Mouse (Mus musculus): ENCODE results near the gene Pnck. TPM values are rescaled to one million over a fixed set of nuclear protein-coding genes. Genes with fewer than 3 reads are reported as not detected.

Pnck gene
- total RNA-seq, 1 experiment from 2014 or later = not detected

DNA sequence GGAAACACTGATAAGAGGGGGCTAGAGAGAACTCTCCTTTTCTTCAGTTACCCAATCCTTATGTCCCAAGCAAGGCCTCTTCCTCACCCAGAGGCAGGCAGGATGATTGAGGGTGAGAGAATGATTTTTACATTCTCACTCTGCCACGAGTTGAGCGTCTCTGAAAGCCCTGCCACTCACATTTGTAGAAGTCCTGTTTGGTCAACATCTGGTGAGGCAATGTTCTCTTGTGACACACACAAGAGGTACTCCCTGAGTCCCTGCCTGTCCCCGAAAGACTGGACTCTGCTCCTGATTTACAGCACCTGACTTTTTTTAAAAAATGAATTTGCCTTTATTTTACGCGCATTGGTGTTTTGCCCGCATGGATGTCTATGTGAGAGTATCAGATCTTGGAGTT, 6.5 kb downstream of the Pnck start:
- no peak for ATAC-seq (replicated peaks; ENCODE audit: insufficient number of reproducible peaks, low FRiP score, low TSS enrichment, poor library complexity, severe bottlenecking)

DNA sequence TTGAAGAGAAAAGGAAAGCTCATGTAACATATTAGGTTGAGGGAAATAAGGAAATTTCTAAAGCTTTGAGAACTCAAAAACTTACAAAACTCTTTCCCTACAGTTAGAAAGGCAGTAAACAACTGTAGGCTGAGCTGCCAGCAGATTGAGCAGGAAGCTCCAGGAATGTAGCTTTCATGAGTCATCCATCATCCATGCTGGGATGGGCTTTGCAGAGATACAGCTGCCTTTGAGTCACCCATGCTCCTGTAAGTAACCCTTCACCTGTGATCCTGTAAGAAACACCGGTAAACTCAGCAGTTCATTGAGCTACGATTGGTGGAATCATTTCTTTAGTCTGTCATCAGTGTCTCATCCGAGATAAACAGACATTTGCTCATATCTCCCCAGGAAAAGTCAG, 9.0 kb downstream of the Pnck start:
- no peak for ATAC-seq (replicated peaks; ENCODE audit: insufficient number of reproducible peaks, low FRiP score, low TSS enrichment, poor library complexity, severe bottlenecking)

DNA sequence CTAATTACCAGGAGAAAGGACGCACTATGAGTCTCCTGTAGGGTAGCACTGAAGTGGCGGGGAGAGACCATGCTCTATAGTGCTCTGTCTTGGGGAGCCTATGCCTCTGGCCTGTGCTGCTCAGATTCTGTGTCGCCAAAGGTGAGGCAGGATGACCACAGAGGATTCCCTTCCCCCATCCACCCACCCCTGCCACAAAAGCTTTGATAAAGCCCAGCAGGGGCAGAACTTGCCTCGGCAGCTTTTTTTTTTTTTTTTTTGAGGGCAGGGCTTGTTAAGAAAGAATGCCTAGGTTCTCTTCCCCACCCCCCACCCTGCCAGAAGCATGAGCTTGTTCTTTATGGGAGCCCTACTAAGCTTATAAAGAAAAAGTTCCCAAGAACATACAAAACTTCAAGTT, 14.8 kb downstream of the Pnck start:
- ATAC-seq (replicated peaks; ENCODE audit: insufficient number of reproducible peaks, low FRiP score, low TSS enrichment, poor library complexity, severe bottlenecking) = no peak

DNA sequence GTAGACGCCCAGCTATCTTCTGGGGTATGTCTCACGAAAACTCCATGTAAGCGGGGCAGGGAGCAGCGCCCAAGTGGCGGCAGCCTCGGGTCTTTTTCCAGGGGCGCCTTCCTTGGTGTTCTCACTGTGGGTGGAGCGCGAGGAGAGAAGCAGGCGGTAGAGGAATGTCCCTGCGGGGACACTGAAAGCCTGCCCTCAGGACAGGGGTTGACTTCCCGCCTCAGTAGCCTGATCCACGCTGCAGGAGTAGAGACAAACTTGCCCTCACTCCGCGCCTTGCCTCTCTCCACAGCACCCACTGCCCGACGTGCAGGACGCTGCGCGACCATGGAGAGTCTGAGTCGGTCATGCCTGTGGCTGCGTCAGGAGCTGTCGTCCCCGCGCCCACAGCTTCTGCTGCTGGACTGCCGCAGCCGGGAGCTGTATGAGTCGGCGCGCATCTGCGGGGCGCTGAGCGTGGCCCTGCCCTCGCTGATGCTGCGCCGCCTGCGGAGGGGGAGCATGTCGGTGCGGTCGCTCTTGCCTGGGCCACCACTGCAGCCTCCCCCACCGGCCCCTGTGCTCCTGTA, 19.9 kb downstream of the Pnck start:
- no peak for ATAC-seq (replicated peaks; ENCODE audit: insufficient number of reproducible peaks, low FRiP score, low TSS enrichment, poor library complexity, severe bottlenecking)

DNA sequence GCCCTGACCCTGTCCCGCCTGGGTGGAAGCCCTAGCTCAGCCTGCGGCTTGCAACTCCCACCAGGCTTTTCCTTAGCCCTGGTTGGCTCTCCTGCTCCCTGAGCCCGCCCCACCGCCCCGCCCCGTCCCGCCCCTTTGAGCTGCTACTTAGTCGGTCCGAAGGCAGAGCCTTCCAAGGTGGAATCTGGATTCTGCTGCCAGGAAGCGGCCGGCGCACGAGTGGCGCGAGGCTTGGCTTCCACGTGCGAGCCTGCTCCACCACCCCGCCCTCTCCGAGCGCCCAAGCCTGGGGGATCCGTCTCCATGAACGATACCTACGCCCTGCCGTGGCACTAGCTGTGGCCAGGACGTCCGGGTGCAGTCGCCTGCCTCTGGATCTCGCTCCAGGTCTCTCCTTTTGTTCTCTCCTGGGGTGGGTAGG, 20.7 kb downstream of the Pnck start, which contains the start of gene Dusp9:
TSS of gene Dusp9 (plus strand) at position 165 of the 421 bp plus-strand sequence.
- ATAC-seq (replicated peaks; ENCODE audit: insufficient number of reproducible peaks, low FRiP score, low TSS enrichment, poor library complexity, severe bottlenecking) = no peak

DNA sequence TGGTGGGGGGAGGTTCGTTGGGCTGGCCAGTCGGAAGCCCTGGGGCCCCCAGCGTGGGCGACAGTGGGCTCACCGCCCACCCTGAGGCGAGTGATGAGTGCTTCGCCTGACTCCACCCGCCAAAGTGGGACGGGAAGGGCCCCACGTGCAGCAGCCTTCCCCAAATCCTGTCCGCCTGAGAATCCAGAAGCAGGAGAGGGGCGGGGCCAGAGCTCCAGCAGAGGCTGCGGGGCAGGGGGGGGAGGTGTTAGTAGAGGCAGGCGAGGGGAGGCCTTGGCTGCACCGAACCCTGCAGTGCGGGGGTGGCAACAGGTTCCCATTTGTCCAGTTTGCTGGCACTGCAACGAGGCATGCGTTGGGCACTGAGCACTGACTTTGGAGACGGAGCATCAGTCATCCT, 22.5 kb downstream of the Pnck start:
- no peak for ATAC-seq (replicated peaks; ENCODE audit: insufficient number of reproducible peaks, low FRiP score, low TSS enrichment, poor library complexity, severe bottlenecking)

DNA sequence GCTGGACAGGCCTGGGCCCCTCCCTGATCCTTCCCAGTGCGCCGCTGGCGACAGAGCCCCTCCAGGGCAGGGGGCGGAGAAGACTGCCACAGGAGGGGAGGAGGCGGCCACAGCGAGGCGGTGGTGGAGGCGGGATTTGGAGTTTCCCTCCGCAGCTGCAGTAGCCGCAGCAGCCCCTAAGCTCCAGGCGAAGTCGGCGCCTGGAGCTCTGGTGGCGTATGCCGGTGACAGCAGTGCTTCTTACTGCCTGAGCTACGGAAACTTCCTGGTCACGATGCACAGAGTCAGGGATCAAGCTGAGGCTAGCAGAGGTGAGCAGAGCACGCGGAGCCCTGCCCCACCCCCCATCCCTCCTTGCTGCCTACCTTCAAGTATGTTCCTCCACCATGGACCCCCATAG, 24.5 kb downstream of the Pnck start:
- no peak for ATAC-seq (replicated peaks; ENCODE audit: insufficient number of reproducible peaks, low FRiP score, low TSS enrichment, poor library complexity, severe bottlenecking)

DNA sequence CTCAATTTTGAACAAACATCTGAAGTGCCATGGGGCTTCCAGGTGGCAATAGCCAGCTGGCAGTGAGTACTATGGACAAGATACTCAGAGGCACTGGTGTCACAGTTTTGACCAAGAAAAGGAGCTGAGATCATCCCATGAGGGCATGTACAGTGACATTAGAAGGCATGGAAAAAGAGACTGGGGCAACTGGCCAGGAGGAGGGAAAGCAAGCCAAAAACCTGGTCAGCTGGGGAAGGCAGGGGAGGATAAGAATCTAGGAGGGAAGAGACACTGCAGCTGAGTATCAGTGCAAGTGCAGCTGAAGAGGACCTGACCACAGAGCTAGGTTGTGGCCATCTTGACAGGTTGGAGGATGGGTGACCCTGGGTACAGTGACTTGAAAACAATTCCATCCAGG, 32.9 kb downstream of the Pnck start:
- no peak for ATAC-seq (replicated peaks; ENCODE audit: insufficient number of reproducible peaks, low FRiP score, low TSS enrichment, poor library complexity, severe bottlenecking)

DNA sequence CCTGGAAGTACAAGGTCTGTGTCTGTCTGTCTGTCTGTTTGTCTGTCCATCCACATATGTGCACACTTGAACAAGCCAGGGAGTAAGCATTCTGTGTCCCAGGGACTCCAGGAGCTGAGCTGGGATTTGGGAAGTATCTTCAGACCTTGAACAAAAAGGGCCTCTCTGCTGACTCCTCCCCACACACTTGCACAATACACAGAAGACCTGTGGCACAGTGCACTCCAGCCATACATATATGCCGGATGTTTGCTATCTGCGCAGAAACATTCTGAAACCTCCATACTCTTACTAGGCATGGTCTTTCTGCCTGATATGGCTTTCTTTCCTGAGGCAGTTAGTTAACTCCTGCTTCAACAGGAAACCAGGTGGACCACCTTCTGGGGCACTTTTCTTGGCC, 40.0 kb downstream of the Pnck start:
- no peak for ATAC-seq (replicated peaks; ENCODE audit: insufficient number of reproducible peaks, low FRiP score, low TSS enrichment, poor library complexity, severe bottlenecking)

DNA sequence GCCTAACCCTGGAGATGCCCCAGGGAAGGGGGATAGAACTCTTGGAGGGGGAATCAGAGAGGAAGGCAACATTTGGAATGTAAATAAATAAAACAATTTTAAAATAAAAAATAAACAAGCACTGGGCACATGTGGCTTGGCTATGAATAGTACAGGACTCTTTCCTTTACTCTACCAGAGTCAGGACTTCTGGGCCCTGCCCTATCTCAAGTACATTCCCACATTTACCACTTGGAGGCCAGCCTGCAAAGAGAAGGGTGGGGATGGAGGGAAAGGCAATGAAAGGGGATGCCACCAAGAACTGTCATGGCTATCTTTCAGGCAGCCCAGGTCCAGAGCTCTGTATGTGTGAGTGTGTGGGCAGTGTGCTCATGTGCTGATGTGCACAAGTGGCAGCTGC, 40.5 kb downstream of the Pnck start:
- ATAC-seq (replicated peaks; ENCODE audit: insufficient number of reproducible peaks, low FRiP score, low TSS enrichment, poor library complexity, severe bottlenecking) = no peak

DNA sequence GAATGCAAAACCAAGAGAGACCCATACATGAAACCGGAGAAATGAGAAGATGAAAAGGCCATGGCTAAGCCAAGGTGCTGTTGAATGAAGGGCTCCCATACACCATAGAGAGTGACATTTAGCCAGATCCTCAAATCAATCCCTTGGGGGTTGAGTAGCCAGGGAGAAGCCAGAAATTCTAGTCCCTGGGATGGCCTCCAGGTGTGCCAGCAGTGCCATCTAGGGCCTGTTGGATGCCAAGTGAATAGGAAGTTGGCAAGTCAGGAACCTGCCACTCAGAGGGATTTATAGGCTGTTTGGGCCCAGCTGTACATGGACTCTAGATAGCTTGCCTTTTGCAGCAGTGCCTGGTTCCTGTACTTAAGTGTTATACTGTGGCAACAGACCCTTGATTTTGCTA, 44.0 kb downstream of the Pnck start:
- no peak for ATAC-seq (replicated peaks; ENCODE audit: insufficient number of reproducible peaks, low FRiP score, low TSS enrichment, poor library complexity, severe bottlenecking)

DNA sequence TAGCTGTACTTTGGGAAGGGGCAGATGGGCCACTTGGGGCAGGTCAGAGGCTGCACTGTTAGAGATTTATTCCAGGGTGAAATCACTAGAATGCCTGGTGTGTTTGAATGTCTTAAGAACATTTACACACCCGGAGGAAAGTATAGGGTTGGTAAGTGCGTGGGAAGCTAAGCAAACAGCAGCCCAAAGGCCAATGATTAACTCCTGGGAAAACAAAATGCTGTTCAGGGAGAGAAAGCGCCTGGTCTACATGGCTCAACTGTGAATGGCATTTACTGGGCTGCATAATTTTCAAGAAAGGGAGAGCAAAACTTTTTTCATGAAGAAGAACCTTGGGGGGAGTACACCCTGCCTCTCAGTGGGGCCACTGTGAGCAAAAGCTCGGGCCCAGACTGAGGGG, 46.3 kb downstream of the Pnck start:
- ATAC-seq (replicated peaks; ENCODE audit: insufficient number of reproducible peaks, low FRiP score, low TSS enrichment, poor library complexity, severe bottlenecking) = no peak

Other genes with a start within 250 kb of the Pnck start
- 0.10 TPM in 1 of 3 replicates, not detected in the others for gene Zfp92, start 249.0 kb downstream of the Pnck start, total RNA-seq (2017)
- gene Trex2, start 224.8 kb downstream of the Pnck start, total RNA-seq (2017) = not detected in 3 replicates
- 16.3 to 24.5 TPM (median 18.2 TPM) in 3 replicates for gene Haus7, start 201.1 kb downstream of the Pnck start, total RNA-seq (2017)
- not detected in 3 replicates for gene Bgn, start 176.5 kb downstream of the Pnck start, total RNA-seq (2017)
- not detected in 3 replicates for gene Atp2b3, start 157.0 kb downstream of the Pnck start, total RNA-seq (2017)
- not detected in 3 replicates for gene Dusp9, start 20.7 kb downstream of the Pnck start, total RNA-seq (2017)
- 0.49 TPM in 1 of 3 replicates, not detected in the others for gene Slc6a8, start 13.0 kb upstream of the Pnck start, total RNA-seq (2017)
- gene Bcap31, start 56.1 kb upstream of the Pnck start, total RNA-seq (2017) = 223 to 253 TPM (median 241 TPM) in 3 replicates
- gene Abcd1, start 56.5 kb upstream of the Pnck start, total RNA-seq (2017) = 23.6 to 41.6 TPM (median 26.6 TPM) in 3 replicates
- gene Plxnb3, start 97.0 kb upstream of the Pnck start, total RNA-seq (2017) = 2.7 to 6.1 TPM (median 3.9 TPM) in 3 replicates
- 12.0 to 20.5 TPM (median 19.1 TPM) in 3 replicates for gene Srpk3, start 114.3 kb upstream of the Pnck start, total RNA-seq (2017)
- 95.4 to 128 TPM (median 113 TPM) in 3 replicates for gene Idh3g, start 126.8 kb upstream of the Pnck start, total RNA-seq (2017)
- 136 to 151 TPM (median 138 TPM) in 3 replicates for gene Ssr4, start 126.9 kb upstream of the Pnck start, total RNA-seq (2017)
- gene Pdzd4, start 164.9 kb upstream of the Pnck start, total RNA-seq (2017) = 0.68 to 2.9 TPM (median 1.9 TPM) in 3 replicates
- gene Avpr2, start 232.0 kb upstream of the Pnck start, total RNA-seq (2017) = 0.96 to 1.9 TPM (median 1.3 TPM) in 3 replicates
- 59.8 to 83.7 TPM (median 81.0 TPM) in 3 replicates for gene L1cam, start 236.0 kb upstream of the Pnck start, total RNA-seq (2017)

Data from monocyte, adult 5-6 weeks (primary cell).